Mouse (Mus musculus) bone marrow, adult 2 months (tissue): Measurements from ENCODE around the gene Amt. TPM values are rescaled to one million over a fixed set of nuclear protein-coding genes. Genes with fewer than 3 reads are reported as not detected.

Experiments
- H3K27ac ChIP-seq: fragments of 200-500 bp; 2 replicates; pipeline ENCODE4 v1.5.1; 2012; ENCODE audit warnings: low read depth, mild to moderate bottlenecking, control low read depth, inconsistent platforms, low read length; ENCODE audit not compliant: control insufficient read depth, poor library complexity, insufficient read depth
- H3K4me1 ChIP-seq: fragments of 200-500 bp; 2 replicates; pipeline ENCODE4 v1.6.1; 2011; ENCODE audit warnings: low read length; ENCODE audit not compliant: control insufficient read depth, insufficient read depth
- H3K4me3 ChIP-seq: fragments of 200-500 bp; replicated peaks from 2 replicates; pipeline ENCODE3; 2011; ENCODE audit warnings: mild to moderate bottlenecking, low read depth, low read length, control low read depth; ENCODE audit not compliant: control insufficient read depth
- CTCF ChIP-seq: fragments of 200-500 bp; IDR thresholded peaks from 2 replicates; pipeline ENCODE4 v1.5.1; 2011; ENCODE audit warnings: low read length, control low read depth; ENCODE audit not compliant: control insufficient read depth, insufficient read depth
- POLR2A ChIP-seq: fragments of 200-500 bp; IDR thresholded peaks from 2 replicates; pipeline ENCODE4 v1.6.1; 2011; ENCODE audit warnings: low read depth, mild to moderate bottlenecking, control low read depth, low read length, borderline replicate concordance; ENCODE audit not compliant: control insufficient read depth
- WGBS: fragments of 180-500 bp; shearing (Covaris S2); methylation state at CpG from one replicate; pipeline ENCODE4 v1.1.7; 2018; 5-methylcytosine and 5-hydroxymethylcytosine counted together
- polyA plus RNA-seq: library from polyadenylated mRNA; stranded (reverse); fragments of >200 nt; gene quantifications from 2 replicates; pipeline ENCODE4 v1.2.4, GENCODE M21; 2011; ENCODE audit warnings: low replicate concordance; ENCODE audit not compliant: missing spikeins, insufficient read depth, insufficient read length

The Amt gene
- polyA plus RNA-seq, 1 experiment: 15.2 TPM

DNA sequence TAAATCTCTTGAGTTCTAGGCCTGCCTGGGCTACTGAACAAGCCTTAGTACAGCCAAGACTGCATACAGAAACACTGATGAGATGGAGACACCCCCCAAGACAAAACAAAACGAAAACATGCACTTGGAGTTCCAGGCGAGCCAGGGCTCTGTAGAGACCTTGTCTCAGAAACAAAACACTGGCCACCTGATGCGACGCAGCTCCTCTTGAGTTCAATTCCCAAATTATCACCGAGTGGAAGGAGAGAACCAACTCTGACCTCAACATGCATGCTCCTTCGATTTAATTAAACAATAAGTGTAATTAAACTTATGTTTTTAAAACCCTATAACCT, 41.9 kb downstream of the Amt start:
- H3K4me3 ChIP-seq: peak overlapping the region; percentile 40
- 19% methylated on average over 6 of the region's 6 CpGs for WGBS
- H3K4me1 ChIP-seq: peaks cover 5% of the 10 kb centered on the region
- TF ChIP-seq CTCF: no peak
- TF ChIP-seq POLR2A: no peak
- H3K27ac ChIP-seq: peak overlapping the region; percentile 96

DNA sequence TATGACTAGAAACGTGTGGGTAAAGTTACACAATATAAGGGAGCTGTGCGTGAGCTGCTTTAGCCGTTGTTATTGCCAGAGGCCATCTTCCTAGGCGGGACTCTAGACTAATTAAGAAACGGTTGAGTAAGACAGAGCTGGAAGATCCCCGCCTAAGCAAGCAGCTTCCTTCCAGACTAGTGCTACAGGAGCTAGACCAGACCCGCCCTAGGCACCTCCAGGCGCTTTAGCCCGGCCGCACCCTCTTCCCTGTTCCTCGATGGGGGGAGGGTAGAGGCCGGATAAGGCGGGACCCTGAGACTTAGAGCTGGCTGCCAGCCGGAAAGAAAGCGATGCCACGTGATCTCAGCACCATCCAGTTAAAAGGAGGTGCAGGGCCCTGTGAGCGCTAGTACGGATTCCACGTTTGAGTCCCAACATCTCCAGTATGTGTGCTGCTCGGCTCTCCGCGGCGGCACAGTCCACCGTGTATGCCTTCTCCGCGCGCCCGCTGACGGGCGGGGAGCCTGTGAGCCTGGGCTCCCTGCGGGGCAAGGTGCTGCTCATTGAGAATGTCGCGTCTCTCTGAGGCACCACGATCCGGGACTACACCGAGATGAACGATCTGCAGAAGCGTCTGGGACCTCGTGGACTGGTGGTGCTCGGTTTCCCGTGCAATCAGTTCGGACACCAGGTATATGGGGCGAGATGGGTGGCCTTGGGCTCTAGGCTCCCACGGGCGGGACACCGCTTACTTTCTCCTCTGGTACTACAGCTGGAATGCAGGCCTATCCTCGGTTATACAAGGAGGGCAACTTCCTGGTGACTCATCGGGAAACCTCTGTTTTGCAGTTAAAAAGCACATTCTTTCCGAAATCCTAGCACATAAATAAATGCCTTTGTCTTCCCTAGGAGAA, 42.5 kb downstream of the Amt start, which contains the start of gene Gpx1:
Gpx1 (plus strand) TSS at position 18 of the 896 bp plus-strand sequence.
- under 1% methylated on average over 49 of the region's 49 CpGs for WGBS
- peak within 1 kb of the TSS; percentile 76 for H3K4me3 ChIP-seq
- peak within 1 kb of the TSS; percentile 96 for H3K27ac ChIP-seq
- TF ChIP-seq POLR2A: peak; percentile 100
- TF ChIP-seq CTCF: no peak
- H3K4me1 ChIP-seq: peaks cover 5% of the 10 kb centered on the region

DNA sequence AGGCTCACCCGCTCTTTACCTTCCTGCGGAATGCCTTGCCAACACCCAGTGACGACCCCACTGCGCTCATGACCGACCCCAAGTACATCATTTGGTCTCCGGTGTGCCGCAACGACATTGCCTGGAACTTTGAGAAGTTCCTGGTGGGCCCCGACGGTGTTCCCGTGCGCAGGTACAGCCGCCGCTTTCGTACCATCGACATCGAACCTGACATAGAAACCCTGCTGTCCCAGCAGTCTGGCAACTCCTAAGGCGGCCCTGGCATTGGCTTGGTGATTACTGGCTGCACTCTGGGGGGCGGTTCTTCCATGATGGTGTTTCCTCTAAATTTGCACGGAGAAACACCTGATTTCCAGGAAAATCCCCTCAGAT, 43.2 kb downstream of the Amt start:
- Histone ChIP-seq H3K4me1 (peaks cover 5% of the 10 kb centered on the region), H3K27ac (peak overlapping the region; percentile 96), H3K4me3 (peak overlapping the region; percentile 76)
- WGBS: under 1% methylated on average over 20 of the region's 20 CpGs
- no peak for TF ChIP-seq CTCF
- TF ChIP-seq POLR2A: peak; percentile 23; the same call in 1 of the 2 replicates

DNA sequence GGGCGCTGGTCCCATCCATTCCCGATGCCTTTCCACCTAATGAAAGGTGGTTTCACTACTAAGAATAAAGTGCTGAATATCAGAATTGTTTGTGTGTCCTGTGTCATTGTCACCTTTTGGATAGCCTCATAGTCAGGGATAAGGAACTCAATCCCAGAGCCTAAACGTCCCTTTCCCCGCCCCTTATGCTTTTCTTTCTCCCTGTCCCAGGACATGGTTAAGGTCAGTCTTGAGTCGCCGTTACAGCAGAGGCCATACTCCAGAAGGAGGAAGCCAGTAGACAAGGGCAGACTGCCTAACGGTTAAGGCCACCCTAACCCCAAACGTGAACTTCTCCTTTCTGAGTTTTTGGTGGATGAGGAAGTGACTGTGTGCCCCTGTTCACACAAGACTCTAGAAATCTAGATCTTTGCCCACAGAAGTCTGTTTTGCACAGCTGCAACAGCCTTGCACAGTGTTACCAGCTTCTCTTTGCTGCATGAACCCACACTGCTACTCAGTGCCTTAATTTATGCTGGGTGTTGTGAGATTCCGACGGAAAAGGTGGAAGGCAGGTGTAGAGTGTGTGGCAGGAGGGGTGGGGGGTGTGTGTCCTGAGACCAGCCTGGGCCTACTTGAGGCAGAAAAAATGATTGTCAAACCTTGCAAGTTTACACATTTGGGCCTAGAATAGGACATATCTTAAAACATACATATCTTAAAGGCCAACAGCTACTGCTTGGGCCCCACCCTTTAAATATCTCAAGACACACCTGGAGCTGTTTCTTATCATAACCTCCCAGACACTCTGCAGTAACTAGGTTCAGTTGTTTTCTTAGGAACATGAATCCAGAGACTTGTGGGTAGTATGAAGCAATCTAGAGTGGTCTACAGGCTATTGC, 43.8 kb downstream of the Amt start:
- WGBS: 1% methylated on average over 10 of the region's 10 CpGs
- TF ChIP-seq POLR2A: peak; percentile 43; the same call in 1 of the 2 replicates
- TF ChIP-seq CTCF: no peak
- Histone ChIP-seq H3K4me1 (peaks cover 7% of the 10 kb centered on the region), H3K4me3 (peak overlapping the region; percentile 76), H3K27ac (peak overlapping the region; percentile 96)

DNA sequence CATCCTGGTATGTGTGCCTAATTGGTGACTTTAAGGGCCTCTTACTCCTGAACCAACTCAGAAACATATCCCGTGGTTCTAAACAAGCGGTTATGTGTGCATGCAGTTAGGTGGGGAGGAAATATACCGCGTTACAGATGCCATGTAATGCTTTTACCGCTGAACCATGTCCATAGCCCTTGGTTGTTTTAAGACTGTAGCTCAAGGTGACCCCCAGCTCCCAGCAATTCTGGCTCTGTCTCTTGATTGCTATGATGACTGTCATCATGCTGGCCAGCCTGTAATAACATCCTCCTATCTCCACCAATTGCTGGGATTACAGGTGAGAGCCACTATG, 44.5 kb downstream of the Amt start:
- peaks cover 7% of the 10 kb centered on the region for H3K4me1 ChIP-seq
- H3K27ac ChIP-seq: peak overlapping the region; percentile 96
- TF ChIP-seq POLR2A: no peak
- no peak for TF ChIP-seq CTCF
- WGBS: 14% methylated on average over 5 of the region's 5 CpGs
- H3K4me3 ChIP-seq: peak overlapping the region; percentile 40

DNA sequence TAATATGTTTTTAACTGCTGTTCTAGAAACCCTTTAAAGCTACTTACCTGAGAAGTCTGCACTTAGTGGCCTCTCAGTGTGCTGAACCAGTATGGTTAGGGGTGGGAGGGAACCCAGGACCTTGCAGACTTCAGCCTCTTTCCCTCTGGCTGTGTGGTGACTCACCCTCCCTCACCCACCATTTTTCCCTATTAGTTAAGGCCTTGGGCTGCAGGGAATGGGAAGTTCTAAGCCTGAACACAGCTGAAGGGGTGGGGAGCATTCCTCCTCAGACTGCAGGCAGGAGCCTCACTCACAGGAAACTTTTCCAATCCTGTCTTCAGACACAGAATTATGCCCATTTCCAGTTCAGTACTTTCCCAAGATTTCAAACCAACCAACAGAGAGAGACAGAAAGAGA, 45.1 kb downstream of the Amt start:
- Histone ChIP-seq H3K4me3 (peak overlapping the region; percentile 2), H3K27ac (peak overlapping the region; percentile 96), H3K4me1 (peaks cover 7% of the 10 kb centered on the region)
- TF ChIP-seq CTCF (no peak), POLR2A (no peak)

DNA sequence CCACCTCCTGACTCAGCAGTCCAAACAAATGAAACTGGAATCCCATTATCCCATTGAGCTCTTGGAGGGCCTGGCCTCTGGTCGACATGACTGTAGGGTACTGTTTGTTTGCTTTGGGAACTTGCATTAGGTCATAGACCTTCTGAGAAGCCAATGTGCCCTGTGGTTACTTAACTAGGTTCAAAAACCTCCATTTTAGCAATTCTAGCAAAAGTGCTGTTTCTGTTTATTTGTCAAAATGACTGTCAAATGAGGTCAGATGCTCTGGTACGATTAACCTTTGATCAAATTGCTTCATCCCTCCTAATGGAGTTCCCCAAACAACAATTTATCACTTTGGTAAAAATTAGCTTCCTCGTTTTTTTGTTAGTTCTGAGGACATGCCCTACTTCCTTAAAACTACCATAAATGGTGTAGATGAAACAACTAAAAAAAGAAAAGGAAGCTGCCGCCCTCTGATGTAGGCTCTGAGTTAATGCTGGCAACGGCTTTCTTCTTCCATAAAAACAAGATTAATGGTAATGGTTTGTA, 45.7 kb downstream of the Amt start:
- Histone ChIP-seq H3K4me1 (peaks cover 7% of the 10 kb centered on the region), H3K4me3 (no peak overlapping the region), H3K27ac (peak overlapping the region; percentile 96)
- TF ChIP-seq CTCF: no peak
- no peak for TF ChIP-seq POLR2A
- 1% methylated on average over 5 of the region's 5 CpGs for WGBS

DNA sequence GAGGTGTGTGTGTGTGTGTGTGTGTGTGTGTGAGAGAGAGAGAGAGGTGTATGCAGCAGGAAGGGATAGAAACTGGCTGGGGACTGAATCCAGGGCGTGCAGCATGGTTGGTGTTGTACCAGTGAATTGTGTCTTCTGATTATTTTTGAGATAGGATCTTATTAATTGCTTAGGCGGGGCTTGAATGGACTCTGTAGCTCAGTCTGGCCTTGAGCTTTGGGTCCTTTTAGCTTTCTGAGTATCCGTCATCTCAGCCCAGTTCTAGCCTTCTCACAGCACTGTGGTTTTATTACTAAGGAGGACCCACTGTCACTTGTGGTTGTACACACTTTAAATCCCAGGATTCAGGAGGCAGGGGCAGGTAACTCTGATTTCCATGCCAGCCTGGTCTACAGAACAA, 46.7 kb downstream of the Amt start:
- no peak for TF ChIP-seq CTCF
- no peak for TF ChIP-seq POLR2A
- WGBS: 42% methylated on average over 3 of the region's 3 CpGs
- H3K4me1 ChIP-seq: peaks cover 7% of the 10 kb centered on the region

DNA sequence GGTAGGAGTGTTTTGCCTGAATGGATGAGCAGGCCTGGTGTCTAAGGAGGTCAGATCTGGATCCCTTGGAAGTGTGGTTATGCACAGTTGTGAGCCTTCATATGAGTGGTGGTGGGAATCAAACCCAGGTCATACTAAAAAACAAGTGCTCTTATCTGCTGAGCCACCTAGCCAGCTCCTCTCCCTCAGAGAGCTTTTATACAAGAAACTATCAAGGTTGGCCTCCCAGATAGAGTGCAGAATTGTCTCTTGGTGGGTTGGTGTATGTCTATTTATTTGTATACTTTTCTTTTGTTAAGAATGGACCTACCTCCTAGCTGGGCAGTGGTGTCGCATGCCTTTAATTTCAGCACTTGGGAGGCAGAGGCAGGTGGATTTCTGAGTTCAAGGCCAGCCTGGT, 47.2 kb downstream of the Amt start:
- TF ChIP-seq CTCF: no peak
- TF ChIP-seq POLR2A: no peak
- H3K4me1 ChIP-seq: peaks cover 7% of the 10 kb centered on the region
- WGBS: 69% methylated on average over 1 of the region's 1 CpGs
- H3K27ac ChIP-seq: peak overlapping the region; percentile 19; the same call in 1 of the 2 replicates
- H3K4me3 ChIP-seq: no peak overlapping the region

More for the DNA sequence above, 46.7 kb downstream of the Amt start:
- no peak overlapping the region for H3K4me3 ChIP-seq
- H3K27ac ChIP-seq: peak overlapping the region; percentile 80
